Mouse (Mus musculus): ENCODE measurements around the gene Rplp1. TPM values are rescaled to one million over a fixed set of nuclear protein-coding genes. Genes with fewer than 3 reads are reported as not detected.

Rplp1 gene
- polyA plus RNA-seq (2015; fragmentation: Nextera tagmentation; extraction: Ambion mirVana), result 1,198 and 1,374 TPM in 2 replicates

DNA sequence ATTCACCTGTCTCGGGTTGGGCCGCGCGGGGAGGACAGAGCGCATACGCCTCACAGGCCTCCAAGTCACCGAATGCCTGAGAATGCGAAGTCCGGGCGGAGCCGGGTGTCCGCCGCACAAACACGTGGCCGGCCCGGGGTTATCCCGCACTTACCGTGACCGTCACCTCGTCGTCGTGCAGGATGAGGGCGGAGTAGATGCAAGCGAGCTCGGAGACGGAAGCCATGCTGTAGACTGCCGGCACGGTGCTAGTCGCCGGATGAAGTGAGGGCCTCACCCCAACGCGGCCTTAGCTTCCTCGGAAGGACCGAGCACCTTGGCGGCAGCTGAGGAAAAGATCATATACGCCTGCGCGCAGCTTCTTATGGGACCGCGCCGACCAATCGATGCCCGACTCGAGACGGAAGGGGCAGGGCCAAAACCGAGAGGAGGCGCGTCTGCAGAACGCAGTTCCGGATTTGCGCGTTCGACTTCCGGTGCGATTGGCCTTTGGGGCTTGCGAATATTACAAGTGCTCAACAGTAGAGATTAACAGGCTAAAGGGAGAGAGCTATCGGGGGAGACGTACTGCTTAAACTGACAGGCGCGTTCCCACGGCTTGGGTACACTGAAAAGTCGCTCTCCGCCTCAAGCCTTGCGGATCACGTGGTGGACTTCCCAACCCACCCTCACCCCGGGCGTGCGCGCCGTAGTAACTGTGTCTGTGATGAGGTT lies at the start of gene Rplp1:
Gene Rplp1, minus strand, starts transcription at position 340 of the 714 bp plus-strand sequence.
- ATAC-seq (ENCODE audit: low read depth) (peak; percentile 88), DNase-seq (peak; percentile 92)
- Histone ChIP-seq H3K27me3 (no peaks in the 10 kb centered on the region), H3K9ac (peak within 1 kb of the TSS; percentile 94), H3K4me3 (replicated peaks) (peak within 1 kb of the TSS; percentile 85), H3K9me3 (replicated peaks) (no peaks in the 10 kb centered on the region), H3K4me2 (peak within 1 kb of the TSS; percentile 90), H3K36me3 (peaks cover 64% of the 10 kb centered on the region), H3K4me1 (replicated peaks) (peaks cover 62% of the 10 kb centered on the region), H3K27ac (peak within 1 kb of the TSS; percentile 96)
- WGBS (ENCODE audit: insufficient replicate concordance), result under 1% methylated on average over 68 of the region's 70 CpGs

DNA sequence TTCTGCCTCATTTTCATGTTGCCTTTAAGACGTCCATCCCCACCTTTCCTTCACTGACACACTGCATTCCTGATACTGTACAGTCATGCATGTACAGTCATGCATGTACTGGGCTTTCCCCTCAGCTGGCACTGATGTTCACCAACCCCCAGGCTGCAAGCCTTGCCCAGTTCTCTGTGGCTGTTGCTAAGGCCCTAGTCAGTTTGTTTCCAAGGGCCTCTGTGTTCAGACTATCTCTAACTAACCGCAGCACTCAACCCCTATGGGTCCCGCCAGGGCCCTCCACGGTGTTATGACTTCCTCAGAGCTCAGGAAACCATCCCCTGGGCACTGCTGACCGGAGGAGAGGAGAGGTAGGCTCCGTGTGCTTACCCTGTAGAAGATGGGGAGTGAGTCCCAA lies 49.0 kb upstream of the Rplp1 start:
- H3K36me3 ChIP-seq, result no peaks in the 10 kb centered on the region
- no peak overlapping the region for H3K4me3 ChIP-seq (replicated peaks)
- WGBS (ENCODE audit: insufficient replicate concordance), result 36% methylated on average over 6 of the region's 6 CpGs
- peaks cover 31% of the 10 kb centered on the region for H3K4me1 ChIP-seq (replicated peaks)
- no peak overlapping the region for H3K27ac ChIP-seq
- no peak overlapping the region for H3K9ac ChIP-seq
- H3K4me2 ChIP-seq, result no peak overlapping the region
- DNase-seq (no peak), ATAC-seq (ENCODE audit: low read depth) (no peak)
- no peaks in the 10 kb centered on the region for H3K27me3 ChIP-seq
- H3K9me3 ChIP-seq (replicated peaks), result no peaks in the 10 kb centered on the region

DNA sequence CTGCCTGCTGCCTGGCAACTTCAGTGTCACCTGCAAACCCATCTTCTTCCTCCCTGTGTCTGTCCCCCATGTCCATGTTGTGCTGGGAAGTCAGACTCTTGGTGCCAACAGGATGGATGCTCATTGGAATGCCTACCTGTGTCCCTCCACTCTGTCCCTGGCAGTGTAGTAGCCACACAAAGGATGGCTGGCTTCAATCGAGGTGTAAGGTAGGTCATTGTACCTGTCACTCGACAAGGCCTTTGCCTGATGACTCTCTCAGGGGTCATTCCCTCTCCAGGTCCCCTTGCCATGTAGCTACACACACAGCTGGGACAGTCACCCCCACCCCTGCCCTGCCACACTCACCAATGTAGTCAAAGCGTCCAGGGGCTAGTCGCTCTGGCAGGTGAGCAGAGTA lies 46.8 kb upstream of the Rplp1 start:
- 62% methylated on average over 4 of the region's 4 CpGs for WGBS (ENCODE audit: insufficient replicate concordance)
- no peak for ATAC-seq (ENCODE audit: low read depth)
- Histone ChIP-seq H3K4me3 (replicated peaks) (no peak overlapping the region), H3K27me3 (no peaks in the 10 kb centered on the region), H3K9me3 (replicated peaks) (no peaks in the 10 kb centered on the region), H3K27ac (no peak overlapping the region), H3K9ac (no peak overlapping the region), H3K4me2 (no peak overlapping the region), H3K4me1 (replicated peaks) (peaks cover 31% of the 10 kb centered on the region), H3K36me3 (no peaks in the 10 kb centered on the region)
- DNase-seq, result no peak

DNA sequence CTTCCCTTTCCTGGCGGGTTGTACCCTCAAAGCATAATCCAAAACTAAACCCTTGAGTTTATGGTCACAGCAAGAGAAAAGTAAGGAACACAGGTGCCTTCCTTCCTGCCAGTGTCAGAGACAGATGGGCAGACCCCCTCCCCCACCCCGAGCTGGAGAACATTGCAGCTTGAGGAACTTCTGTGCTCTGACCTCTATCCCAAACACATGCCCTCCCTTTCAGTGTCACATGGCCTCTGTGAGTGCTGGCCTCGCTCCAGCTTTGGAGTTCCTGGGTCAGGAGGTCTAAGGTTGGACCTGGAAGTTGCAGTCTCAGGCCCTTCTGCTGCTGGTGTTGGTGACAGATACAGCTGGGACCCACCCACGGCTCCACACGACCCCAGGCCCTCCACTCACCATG lies 46.4 kb upstream of the Rplp1 start:
- ATAC-seq (ENCODE audit: low read depth), result peak; percentile 34; the same call in 1 of the 2 replicates
- Histone ChIP-seq H3K27ac (peak overlapping the region; percentile 13; the same call in 1 of the 2 replicates), H3K36me3 (no peaks in the 10 kb centered on the region)

DNA sequence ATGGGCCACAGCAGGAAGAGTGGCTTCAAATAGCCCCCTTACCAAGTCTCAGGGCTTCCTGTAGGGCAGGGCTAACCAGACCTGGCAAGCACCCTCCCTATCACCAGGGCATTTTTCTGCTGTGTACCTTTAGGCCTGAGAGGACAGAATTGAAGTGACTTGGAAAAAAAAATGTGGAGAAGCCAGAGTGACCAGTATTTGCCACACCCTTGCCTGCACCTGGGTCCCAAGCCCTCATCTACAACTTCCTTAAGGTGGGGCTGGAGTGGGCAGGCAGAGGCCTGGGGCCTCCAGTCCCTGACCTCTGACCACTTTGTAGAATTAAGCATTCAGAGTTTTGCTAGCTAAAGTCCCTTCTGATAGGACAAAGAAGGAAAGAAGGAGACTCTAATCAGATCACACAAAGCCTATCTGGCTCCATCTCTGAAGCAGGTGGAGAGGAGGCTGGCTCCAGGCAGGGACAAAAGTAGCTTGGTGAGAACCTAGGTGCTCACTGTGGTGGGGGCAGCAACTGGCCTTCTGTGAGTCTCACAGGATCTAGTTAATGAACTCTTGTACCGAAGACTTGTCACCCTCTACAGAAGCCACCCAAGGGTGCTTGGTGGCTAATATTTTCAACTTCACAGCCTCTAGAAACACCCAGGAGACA lies 45.7 kb upstream of the Rplp1 start:
- Histone ChIP-seq H3K9ac (no peak overlapping the region), H3K27ac (peak overlapping the region; percentile 13; the same call in 1 of the 2 replicates), H3K4me1 (replicated peaks) (peaks cover 28% of the 10 kb centered on the region), H3K4me3 (replicated peaks) (no peak overlapping the region), H3K36me3 (no peaks in the 10 kb centered on the region), H3K4me2 (no peak overlapping the region), H3K27me3 (no peaks in the 10 kb centered on the region), H3K9me3 (replicated peaks) (no peaks in the 10 kb centered on the region)
- no peak for ATAC-seq (ENCODE audit: low read depth)
- no peak for DNase-seq
- 56% methylated on average over 1 of the region's 1 CpGs for WGBS (ENCODE audit: insufficient replicate concordance)

More for the DNA sequence above, 46.4 kb upstream of the Rplp1 start:
- Histone ChIP-seq H3K4me2 (no peak overlapping the region), H3K27me3 (no peaks in the 10 kb centered on the region), H3K4me3 (replicated peaks) (no peak overlapping the region), H3K4me1 (replicated peaks) (peaks cover 31% of the 10 kb centered on the region), H3K9ac (no peak overlapping the region), H3K9me3 (replicated peaks) (no peaks in the 10 kb centered on the region)
- WGBS (ENCODE audit: insufficient replicate concordance), result 28% methylated on average over 5 of the region's 5 CpGs
- DNase-seq, result no peak

DNA sequence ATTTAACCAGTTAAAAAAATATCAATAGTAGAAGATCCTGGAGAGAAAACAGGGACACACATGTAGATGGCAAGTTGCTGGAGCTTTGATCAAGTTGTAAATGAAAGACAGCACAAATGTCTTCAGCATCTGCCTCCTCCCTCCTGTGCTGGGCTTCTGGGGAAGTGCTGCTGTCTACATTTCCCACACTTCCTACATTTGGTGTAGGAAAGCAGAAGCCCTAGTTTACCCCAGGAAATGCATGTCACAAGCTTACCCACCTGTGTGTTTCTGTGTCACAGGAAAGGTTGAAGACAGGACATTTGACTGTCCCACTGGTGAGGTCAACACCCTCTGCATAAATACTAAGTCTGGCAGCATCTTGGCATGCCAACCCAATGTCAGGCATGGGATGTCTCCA lies 40.4 kb upstream of the Rplp1 start:
- Histone ChIP-seq H3K27me3 (no peaks in the 10 kb centered on the region), H3K4me1 (replicated peaks) (peaks cover 5% of the 10 kb centered on the region), H3K9me3 (replicated peaks) (no peaks in the 10 kb centered on the region), H3K4me3 (replicated peaks) (no peak overlapping the region), H3K9ac (no peak overlapping the region), H3K4me2 (no peak overlapping the region), H3K27ac (no peak overlapping the region), H3K36me3 (no peaks in the 10 kb centered on the region)
- DNase-seq, result no peak
- ATAC-seq (ENCODE audit: low read depth), result no peak

DNA sequence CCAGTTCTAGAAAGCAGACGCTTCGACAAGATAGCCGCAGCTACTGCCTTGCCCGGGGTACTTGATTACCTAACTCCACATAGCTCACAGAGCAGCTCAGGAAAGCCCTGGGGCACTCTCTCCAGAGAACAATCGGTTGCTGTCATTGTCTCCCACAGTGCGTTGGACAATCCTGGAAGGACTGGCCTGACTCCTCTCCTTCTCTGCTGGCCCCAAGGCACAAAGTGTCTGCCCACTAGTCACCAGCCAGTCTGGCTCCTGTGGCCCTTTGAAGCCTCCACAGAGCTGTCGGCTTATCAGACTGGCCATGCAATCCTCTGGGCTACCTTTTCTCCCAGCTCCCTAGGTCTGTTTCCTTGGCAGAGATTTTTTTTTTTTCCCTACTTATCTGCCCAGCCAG lies 37.9 kb upstream of the Rplp1 start:
- ATAC-seq (ENCODE audit: low read depth), result no peak
- Histone ChIP-seq H3K4me1 (replicated peaks) (peaks cover 15% of the 10 kb centered on the region), H3K36me3 (no peaks in the 10 kb centered on the region), H3K4me3 (replicated peaks) (no peak overlapping the region), H3K27ac (no peak overlapping the region), H3K4me2 (no peak overlapping the region), H3K27me3 (no peaks in the 10 kb centered on the region), H3K9me3 (replicated peaks) (no peaks in the 10 kb centered on the region), H3K9ac (no peak overlapping the region)
- no peak for DNase-seq
- WGBS (ENCODE audit: insufficient replicate concordance), result 59% methylated on average over 7 of the region's 7 CpGs

DNA sequence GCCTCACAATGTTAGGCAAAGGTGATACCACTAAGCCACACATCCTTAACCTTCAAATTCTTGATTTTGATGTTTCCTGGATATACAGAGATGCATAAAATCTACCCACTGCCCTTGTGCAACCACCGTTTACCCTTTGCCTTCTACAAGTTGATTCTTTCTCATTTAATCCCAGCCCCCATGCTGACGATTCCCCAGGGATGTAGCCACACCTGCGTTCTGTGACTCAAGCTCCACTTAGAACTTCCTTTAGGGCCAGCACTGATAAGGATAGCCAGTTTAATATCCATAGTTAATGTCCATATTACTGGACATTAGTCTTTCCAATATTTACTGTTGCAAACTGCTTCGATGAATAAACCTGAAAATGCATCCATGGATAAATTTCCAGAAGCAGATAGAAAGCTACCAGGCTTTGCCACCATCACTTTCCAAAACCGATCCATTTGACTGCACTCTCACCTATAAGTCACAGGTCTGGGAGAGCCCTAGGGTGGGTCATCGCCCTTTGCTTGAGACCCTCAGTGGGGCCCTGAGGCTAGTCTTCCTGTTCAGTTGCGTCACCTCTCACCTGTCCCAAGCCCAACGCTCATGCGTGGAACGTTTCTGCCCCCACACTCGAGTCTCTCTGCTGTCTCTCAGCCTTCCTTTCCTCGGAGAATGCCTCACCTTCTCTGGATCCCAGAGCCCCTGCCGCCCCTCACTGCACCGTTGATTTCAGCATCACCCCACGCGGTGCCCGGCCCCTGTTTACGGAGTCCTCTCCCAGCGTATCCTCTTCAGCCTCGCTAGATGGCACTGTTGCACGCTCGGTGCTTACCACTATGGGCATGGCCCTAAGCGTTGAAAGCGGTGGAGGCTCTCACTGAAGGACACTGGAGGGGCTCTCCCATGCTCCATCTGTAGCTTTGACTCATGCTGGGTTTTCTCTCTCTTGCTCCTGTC lies 33.3 kb upstream of the Rplp1 start:
- H3K36me3 ChIP-seq, result peaks cover 21% of the 10 kb centered on the region
- H3K4me3 ChIP-seq (replicated peaks), result peak overlapping the region; percentile 96
- peak; percentile 65 for ATAC-seq (ENCODE audit: low read depth)
- peak overlapping the region; percentile 83 for H3K4me2 ChIP-seq
- no peak overlapping the region for H3K27ac ChIP-seq
- no peaks in the 10 kb centered on the region for H3K9me3 ChIP-seq (replicated peaks)
- 10% methylated on average over 24 of the region's 24 CpGs for WGBS (ENCODE audit: insufficient replicate concordance)
- peaks cover 31% of the 10 kb centered on the region for H3K4me1 ChIP-seq (replicated peaks)
- peak overlapping the region; percentile 53 for H3K9ac ChIP-seq
- DNase-seq, result peak; percentile 66
- H3K27me3 ChIP-seq, result no peaks in the 10 kb centered on the region

DNA sequence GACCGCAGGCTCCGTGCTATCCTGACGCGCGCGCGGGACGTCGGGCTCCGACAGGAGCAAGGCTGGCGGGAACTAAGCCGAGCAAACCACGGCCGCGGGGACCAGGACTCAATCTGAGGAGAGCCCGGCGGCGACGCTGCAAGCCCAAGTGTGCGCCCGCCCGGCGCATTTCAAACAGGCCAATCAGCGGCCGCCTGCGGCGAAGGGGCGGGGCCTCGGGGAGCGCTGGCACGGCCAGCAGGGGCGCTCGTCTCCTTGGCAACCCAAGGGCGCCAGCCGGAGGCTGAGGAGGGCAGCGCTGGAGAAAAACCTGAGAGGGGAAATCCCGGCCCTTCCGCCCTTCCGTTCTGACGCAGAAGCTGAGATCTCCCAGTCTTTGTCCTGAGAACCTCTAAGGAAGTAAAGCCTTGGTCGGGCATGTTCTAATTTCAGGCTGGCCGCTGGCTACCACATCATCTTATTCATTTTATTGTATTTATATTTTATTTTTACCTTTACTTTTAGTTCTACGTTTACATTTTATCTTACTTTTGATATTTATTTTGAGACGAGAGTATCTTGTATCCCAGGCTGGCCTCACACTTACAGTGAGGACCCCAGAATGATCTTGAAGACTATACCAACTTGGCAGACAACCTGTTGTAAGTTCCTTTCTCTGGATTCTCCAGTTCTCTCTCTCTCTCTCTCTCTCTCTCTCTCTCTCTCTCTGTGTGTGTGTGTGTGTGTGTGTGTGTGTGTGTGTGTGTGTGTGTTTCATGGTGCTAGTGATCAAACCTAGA lies 32.5 kb upstream of the Rplp1 start, which contains the start of gene Kif23:
Gene Kif23, minus strand, starts transcription at position 152 of the 779 bp plus-strand sequence.
- H3K9me3 ChIP-seq (replicated peaks), result no peaks in the 10 kb centered on the region
- WGBS (ENCODE audit: insufficient replicate concordance), result under 1% methylated on average over 44 of the region's 44 CpGs
- ATAC-seq (ENCODE audit: low read depth) (peak; percentile 91), DNase-seq (peak; percentile 95)
- peak within 1 kb of the TSS; percentile 83 for H3K4me2 ChIP-seq
- peak within 1 kb of the TSS; percentile 96 for H3K4me3 ChIP-seq (replicated peaks)
- peak within 1 kb of the TSS; percentile 92 for H3K27ac ChIP-seq
- H3K36me3 ChIP-seq, result peaks cover 29% of the 10 kb centered on the region
- H3K9ac ChIP-seq, result peak within 1 kb of the TSS; percentile 96
- no peaks in the 10 kb centered on the region for H3K27me3 ChIP-seq
- peaks cover 37% of the 10 kb centered on the region for H3K4me1 ChIP-seq (replicated peaks)

DNA sequence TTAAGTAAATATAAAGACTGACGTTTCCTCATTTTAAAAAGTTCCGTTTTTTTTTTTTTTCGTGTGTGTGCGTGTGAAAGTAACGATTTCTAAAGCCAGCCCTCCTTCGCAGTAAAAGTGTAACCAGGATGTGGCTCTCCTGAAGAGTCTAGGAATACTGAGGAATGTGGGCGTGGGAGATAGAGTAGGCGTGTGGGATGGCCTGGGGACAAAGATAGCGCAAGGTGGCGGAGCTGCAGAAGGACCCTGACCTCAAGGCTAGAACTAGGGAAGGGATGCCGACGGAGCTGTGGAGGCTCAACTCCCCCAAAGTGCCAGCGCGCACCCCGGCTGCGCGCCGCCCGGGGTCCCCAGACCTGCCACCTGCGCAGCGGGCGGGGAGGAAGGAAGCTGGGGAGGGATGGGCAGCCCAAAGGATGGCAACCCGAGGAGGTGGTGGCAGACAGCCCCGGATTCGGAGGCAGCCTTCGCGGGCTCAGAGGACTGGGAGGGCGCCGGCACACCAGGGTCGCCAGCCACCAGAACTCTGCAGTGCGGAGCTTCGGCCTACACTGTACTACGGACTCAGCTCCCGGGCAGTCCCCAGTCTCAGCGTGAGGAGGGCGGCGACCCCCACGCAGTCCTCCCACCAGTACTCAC lies 31.8 kb upstream of the Rplp1 start:
- peak overlapping the region; percentile 92 for H3K27ac ChIP-seq
- peak; percentile 57 for DNase-seq
- no peaks in the 10 kb centered on the region for H3K9me3 ChIP-seq (replicated peaks)
- H3K4me2 ChIP-seq, result peak overlapping the region; percentile 83
- ATAC-seq (ENCODE audit: low read depth), result peak; percentile 81
- H3K4me3 ChIP-seq (replicated peaks), result peak overlapping the region; percentile 96
- WGBS (ENCODE audit: insufficient replicate concordance), result under 1% methylated on average over 32 of the region's 38 CpGs
- peaks cover 35% of the 10 kb centered on the region for H3K36me3 ChIP-seq
- H3K27me3 ChIP-seq, result no peaks in the 10 kb centered on the region
- peak overlapping the region; percentile 96 for H3K9ac ChIP-seq
- peaks cover 42% of the 10 kb centered on the region for H3K4me1 ChIP-seq (replicated peaks)
